Mouse (Mus musculus) brain, embryonic 14.5 days (tissue): Measurements from ENCODE around the gene Supt6. TPM values are rescaled to one million over a fixed set of nuclear protein-coding genes. Genes with fewer than 3 reads are reported as not detected.
"Not testable (repeated sequence)": the region's sequence is repeated elsewhere in the genome, so short reads cannot be mapped to it uniquely, and the experiment has no call there.

ENCODE experiments used
- DNase-seq: peaks from one replicate; pipeline ENCODE4 v3.0.0-alpha.2; 2011; ENCODE audit warnings: low read depth
- CTCF ChIP-seq: fragments of 200-500 bp; IDR thresholded peaks from 2 replicates; pipeline ENCODE4 v1.5.1; 2012; ENCODE audit warnings: inconsistent platforms, mild to moderate bottlenecking, moderate library complexity, borderline replicate concordance; ENCODE audit not compliant: insufficient read depth, insufficient read length; ENCODE audit errors: extremely low read depth
- POLR2A ChIP-seq: fragments of 200-500 bp; IDR thresholded peaks from 2 replicates; pipeline ENCODE4 v1.6.1; 2012; ENCODE audit warnings: mild to moderate bottlenecking, inconsistent platforms, borderline replicate concordance; ENCODE audit not compliant: poor library complexity, insufficient read depth, insufficient read length, severe bottlenecking; ENCODE audit errors: extremely low read depth
- polyA plus RNA-seq: library from polyadenylated mRNA; depleted of rRNA; stranded (reverse); fragments of >200 nt; gene quantifications from 2 replicates; pipeline ENCODE4 v1.2.3, GENCODE M21; 2012

Gene Supt6
- polyA plus RNA-seq, 1 experiment = 39.5 TPM

- TF ChIP-seq CTCF (no peak), POLR2A (peak; percentile 77)
- peak; percentile 95 for DNase-seq
These were observed 56.4 kb downstream of the Supt6 start for GRCm38 (mm10) chr11:78189234-78190040.

- DNase-seq = peak; percentile 92
- peak; percentile 62; the same call in 1 of the 2 replicates for TF ChIP-seq POLR2A
- TF ChIP-seq CTCF = no peak
These were observed 57.2 kb downstream of the Supt6 start, which contains the start of gene Rab34 for GRCm38 (mm10) chr11:78188331-78189233. TSS of gene Rab34 (plus strand) at chr11:78188430.

GRCm38 (mm10) chr11:78184702-78185101 lies 61.1 kb downstream of the Supt6 start:
- not testable (repeated sequence) for DNase-seq

- no peak for DNase-seq
These were observed 61.8 kb downstream of the Supt6 start for GRCm38 (mm10) chr11:78183884-78184514.

GRCm38 (mm10) chr11:78182961-78183844 lies 62.6 kb downstream of the Supt6 start, which contains the start of gene Rpl23a:
TSS of gene Rpl23a (minus strand) at chr11:78183584.
- TF ChIP-seq CTCF (peak; percentile 36; the same call in 1 of the 2 replicates), POLR2A (peak; percentile 69; the same call in 1 of the 2 replicates)

More at GRCm38 (mm10) chr11:78183884-78184514, 61.8 kb downstream of the Supt6 start:
- TF ChIP-seq CTCF (no peak), POLR2A (no peak)

GRCm38 (mm10) chr11:78182450-78182849 lies 63.3 kb downstream of the Supt6 start:
- no peak for TF ChIP-seq POLR2A
- TF ChIP-seq CTCF = no peak
- no peak for DNase-seq

More at GRCm38 (mm10) chr11:78182961-78183844, 62.6 kb downstream of the Supt6 start, which contains the start of gene Rpl23a:
- peak; percentile 98 for DNase-seq

GRCm38 (mm10) chr11:78181830-78182357 lies 63.9 kb downstream of the Supt6 start:
- no peak for TF ChIP-seq CTCF
- TF ChIP-seq POLR2A = no peak
- no peak for DNase-seq

GRCm38 (mm10) chr11:78180081-78180761 lies 65.6 kb downstream of the Supt6 start:
- no peak for DNase-seq
- TF ChIP-seq POLR2A = no peak

GRCm38 (mm10) chr11:78179438-78179999 lies 66.3 kb downstream of the Supt6 start:
- DNase-seq = no peak
- TF ChIP-seq POLR2A = no peak
